Mouse (Mus musculus): ENCODE measurements around the gene Pdhb.
"Not testable (repeated sequence)": the region's sequence is repeated elsewhere in the genome, so short reads cannot be mapped to it uniquely, and the experiment has no call there.

The Pdhb gene

DNA sequence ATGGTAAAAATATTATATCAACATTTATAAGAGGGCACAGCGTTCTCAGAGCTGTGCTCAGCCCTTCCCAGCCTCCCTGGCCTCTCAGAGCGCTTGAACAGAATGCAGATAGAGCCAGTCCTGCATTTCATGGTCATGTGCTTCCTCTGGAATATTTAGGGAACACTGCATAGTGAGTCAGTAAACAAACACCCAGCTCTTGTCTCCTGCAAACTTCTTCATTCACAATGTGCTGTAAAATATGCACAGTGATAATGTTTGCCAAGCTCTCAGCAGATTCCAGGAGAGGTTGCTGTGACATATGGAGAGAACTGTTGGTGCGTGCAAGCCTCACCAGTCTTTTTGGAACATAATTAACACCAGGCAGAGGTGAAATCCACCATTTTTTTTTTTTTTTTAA lies 37.7 kb downstream of the Pdhb start:
- no peak for DNase-seq (ENCODE audit: low read depth, low spot score)

DNA sequence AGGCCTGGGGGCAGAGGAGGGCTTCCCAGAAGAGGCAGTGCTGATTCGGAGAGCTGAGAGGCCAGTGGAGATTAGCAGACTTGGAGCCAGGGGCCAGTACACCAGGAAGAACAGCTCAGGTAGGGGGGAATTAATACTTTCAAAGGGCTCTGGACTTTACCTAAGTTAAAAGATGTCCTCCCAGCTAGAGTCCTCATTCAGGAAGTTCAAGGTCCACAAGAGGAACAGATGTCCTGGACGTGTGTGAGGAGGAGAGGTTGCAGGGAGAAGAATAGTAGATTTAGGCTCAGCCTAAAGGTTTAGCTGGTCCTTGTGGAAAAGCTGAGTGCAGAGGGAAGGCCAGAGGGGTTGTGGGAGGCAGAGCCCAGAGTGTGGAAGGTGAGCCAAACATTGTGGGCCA lies 38.6 kb downstream of the Pdhb start:
- no peak for DNase-seq (ENCODE audit: low read depth, low spot score)

DNA sequence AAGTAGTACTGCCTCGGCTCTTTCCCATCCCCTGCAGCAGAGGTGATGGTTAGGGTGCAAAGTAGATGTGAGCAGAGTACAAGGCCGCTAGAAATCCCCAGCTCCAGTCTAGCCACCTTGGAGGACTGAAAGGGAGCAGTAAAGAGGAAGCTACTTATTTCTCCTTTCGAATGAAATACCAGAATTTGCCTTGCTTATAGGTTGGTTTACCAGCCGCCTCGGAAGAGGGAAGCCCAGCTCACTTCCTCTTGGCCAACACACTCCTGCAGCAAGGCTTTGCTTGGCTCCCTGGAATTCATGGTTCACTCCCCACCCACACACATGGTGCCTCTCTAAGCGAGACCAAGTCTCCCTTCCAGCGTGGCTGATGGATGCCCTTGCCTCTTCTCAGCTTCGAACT lies 40.0 kb downstream of the Pdhb start:
- no peak for DNase-seq (ENCODE audit: low read depth, low spot score)

GRCm38 (mm10) chr14:8127971-8128370 lies 44.9 kb downstream of the Pdhb start:
- no peak for DNase-seq (ENCODE audit: low read depth, low spot score)

GRCm38 (mm10) chr14:8124046-8124881 lies 48.6 kb downstream of the Pdhb start:
- DNase-seq (ENCODE audit: low read depth, low spot score): no peak

DNA sequence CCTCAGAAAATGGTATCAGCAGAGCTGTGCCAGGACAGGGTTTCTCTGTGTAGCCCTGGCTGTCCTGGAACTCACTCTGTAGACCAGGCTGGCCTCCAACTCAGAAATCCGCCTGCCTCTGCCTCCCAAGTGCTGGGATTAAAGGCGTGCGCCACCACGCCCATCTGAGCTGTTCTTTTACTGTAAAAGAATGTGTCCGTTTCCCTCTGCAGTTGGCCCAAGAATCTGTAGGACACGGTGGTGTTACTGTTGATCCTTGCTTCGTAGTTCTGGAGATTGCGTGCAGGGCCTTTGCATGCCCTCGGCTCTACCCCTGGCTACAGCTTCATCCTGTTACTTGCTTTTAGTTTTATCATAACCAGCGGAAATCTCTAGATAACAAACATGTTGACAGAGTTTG lies 49.2 kb downstream of the Pdhb start:
- not testable (repeated sequence) for DNase-seq (ENCODE audit: low read depth, low spot score)

DNA sequence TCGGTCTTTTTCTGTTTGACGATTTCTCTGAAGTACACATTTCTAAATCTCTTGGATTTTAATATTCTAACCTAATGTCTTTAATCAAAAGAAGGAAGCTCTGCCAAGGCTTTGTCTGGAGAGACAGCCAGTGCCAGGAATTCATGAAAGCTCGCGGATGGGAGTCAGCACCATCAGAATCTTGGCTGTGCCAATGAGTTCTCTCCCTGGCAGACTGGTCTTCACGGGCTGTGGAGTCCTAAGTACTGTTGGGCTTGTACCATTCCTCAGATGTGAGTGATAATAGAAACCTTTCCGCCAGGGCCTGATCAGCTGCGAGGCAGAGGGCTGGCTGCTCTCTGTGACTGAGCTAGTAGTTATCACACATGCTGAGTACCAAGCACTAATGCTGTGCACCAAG lies 49.7 kb downstream of the Pdhb start:
- no peak for DNase-seq (ENCODE audit: low read depth, low spot score)

GRCm38 (mm10) chr14:8119904-8120303 lies 52.9 kb downstream of the Pdhb start:
- DNase-seq (ENCODE audit: low read depth, low spot score): no peak

- no peak for DNase-seq (ENCODE audit: low read depth, low spot score)
Observed at GRCm38 (mm10) chr14:8119454-8119853, 53.4 kb downstream of the Pdhb start.

DNA sequence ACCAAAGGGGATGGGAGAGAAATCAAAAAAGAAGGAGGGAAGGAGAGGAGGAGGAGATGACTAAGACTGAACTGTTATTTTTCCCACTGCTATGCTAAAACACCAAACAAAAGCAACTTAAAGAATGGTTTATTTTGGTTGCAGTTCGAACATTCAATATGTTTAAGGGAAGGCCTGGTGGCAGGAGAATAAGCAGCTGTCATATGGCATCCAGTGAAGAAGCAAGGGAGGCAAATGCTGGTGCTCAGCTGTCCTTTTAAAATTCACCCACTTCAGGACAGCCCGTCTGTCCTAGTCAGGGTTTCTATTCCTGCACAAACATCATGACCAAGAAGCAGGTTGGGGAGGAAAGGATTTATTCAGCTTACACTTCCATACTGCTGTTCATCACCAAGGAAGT lies 55.5 kb downstream of the Pdhb start:
- no peak for DNase-seq (ENCODE audit: low read depth, low spot score)
